Mouse (Mus musculus): ENCODE results near the gene Zfp536.

DNA sequence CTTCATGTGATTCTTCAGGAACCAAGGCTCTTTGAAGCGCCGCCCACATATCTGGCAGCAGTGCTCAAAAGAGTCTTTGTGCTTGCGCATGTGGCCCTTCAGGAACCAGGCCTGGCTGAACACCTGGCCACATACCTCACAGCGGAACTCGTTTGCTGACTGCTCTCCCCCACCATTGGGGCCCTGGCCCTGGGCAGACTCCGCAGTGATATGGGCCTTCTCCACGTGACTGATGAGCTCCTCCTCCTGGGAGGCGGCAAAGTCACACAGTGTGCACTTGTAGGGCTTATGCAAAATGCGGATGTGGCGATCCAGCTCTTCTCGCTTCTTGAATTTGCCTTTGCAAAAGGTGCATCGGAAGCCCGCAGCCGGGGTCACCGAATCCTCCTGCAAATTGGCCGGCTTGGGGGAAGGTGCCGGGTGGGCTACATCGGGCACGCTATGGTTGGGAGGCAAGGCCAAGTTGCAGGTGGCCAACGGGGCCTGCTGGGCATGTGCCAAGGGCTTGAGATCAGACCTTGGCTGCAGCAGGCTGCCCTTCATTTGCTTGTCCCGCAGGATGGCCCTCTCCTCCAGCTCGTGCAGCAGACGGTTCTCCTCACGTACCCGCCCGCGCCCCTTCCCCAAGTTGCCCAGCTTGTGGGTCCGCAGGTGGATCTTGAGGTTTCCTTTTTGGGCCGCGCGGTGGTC is 204.5 kb downstream of the Zfp536 start:
- TF ChIP-seq POLR2A (IDR thresholded peaks at IDR 0.05; ENCODE audit: insufficient read length, low read depth) (no peak), MYOG (IDR thresholded peaks at IDR 0.05; ENCODE audit: control insufficient read depth in 1 of 3, insufficient read depth in 1 of 3, insufficient read length in 2 of 3, low read depth in 2 of 3) (no peak), TCF3 (IDR thresholded peaks at IDR 0.05; ENCODE audit: insufficient read length, low read depth) (no peak), REST (IDR thresholded peaks at IDR 0.05; ENCODE audit: insufficient read depth, insufficient read length) (no peak), POLR2AphosphoS2 (IDR thresholded peaks at IDR 0.05; ENCODE audit: insufficient read length, low read depth) (no peak), MYOD1 (IDR thresholded peaks at IDR 0.05; ENCODE audit: control insufficient read depth in 1 of 3, insufficient read length in 2 of 3, low read depth in 2 of 3) (no peak), E2F4 (IDR thresholded peaks at IDR 0.05; ENCODE audit: insufficient read depth) (no peak), TCF12 (IDR thresholded peaks at IDR 0.05; ENCODE audit: insufficient read depth, poor library complexity, severe bottlenecking) (no peak), USF1 (IDR thresholded peaks at IDR 0.05; ENCODE audit: low read depth) (no peak), SRF (IDR thresholded peaks at IDR 0.05; ENCODE audit: control insufficient read depth, insufficient read length, low read depth) (no peak), MAX (IDR thresholded peaks at IDR 0.05; ENCODE audit: low read depth) (no peak), CEBPB (IDR thresholded peaks at IDR 0.05; ENCODE audit: insufficient read depth, poor library complexity, severe bottlenecking) (no peak)
